In genomic region chr13:63335421-63336134, GRCm38 (mm10) we compare ENCODE assay signal across 8 mouse cellular contexts.
A peak's percentile ranks its signal among the peaks of the same experiment; 100 is the strongest.
DNase-seq lines count a peak whose midpoint lies in the region; ATAC-seq lines count a peak whose summit lies in the region.

No protein-coding gene starts in this region.

- no peak overlapping the region for H3K4me2 ChIP-seq in midbrain, embryonic 11.5 days
- H3K4me2 ChIP-seq in midbrain, embryonic 15.5 days = no peak overlapping the region
- H3K4me2 ChIP-seq in embryonic facial prominence, embryonic 13.5 days = no peak overlapping the region

- no peaks in the 10 kb centered on the region for H3K36me3 ChIP-seq in midbrain, embryonic 11.5 days (ENCODE audit: control insufficient read depth, insufficient read depth, low read length)
- no peaks in the 10 kb centered on the region for H3K36me3 ChIP-seq in midbrain, embryonic 15.5 days (replicated peaks)
- no peaks in the 10 kb centered on the region for H3K36me3 ChIP-seq in embryonic facial prominence, embryonic 13.5 days

- no peak overlapping the region for H3K9ac ChIP-seq in midbrain, embryonic 11.5 days (ENCODE audit: low read length)
- no peak overlapping the region for H3K9ac ChIP-seq in midbrain, embryonic 15.5 days
- no peak overlapping the region for H3K9ac ChIP-seq in embryonic facial prominence, embryonic 13.5 days

- no peaks in the 10 kb centered on the region for H3K9me3 ChIP-seq in midbrain, embryonic 11.5 days (ENCODE audit: control insufficient read depth, low read length)
- H3K9me3 ChIP-seq in midbrain, embryonic 15.5 days = no peaks in the 10 kb centered on the region
- H3K9me3 ChIP-seq in embryonic facial prominence, embryonic 13.5 days = no peaks in the 10 kb centered on the region

- H3K4me1 ChIP-seq in midbrain, embryonic 11.5 days (ENCODE audit: control insufficient read depth, insufficient read depth, low read length) = peaks cover 7% of the 10 kb centered on the region
- peaks cover 9% of the 10 kb centered on the region; the same call in 1 of the 2 replicates for H3K4me1 ChIP-seq in midbrain, embryonic 15.5 days
- peaks cover 50% of the 10 kb centered on the region for H3K4me1 ChIP-seq in embryonic facial prominence, embryonic 13.5 days

- DNase-seq in cerebellum, adult 18-20 months = peak; percentile 47 to 57
- DNase-seq in cerebellum, adult 11 months = no peak
- DNase-seq in midbrain, embryonic 11.5 days (ENCODE audit: low spot score, missing footprints) = peak; percentile 86
- DNase-seq in kidney, postnatal 4 days = peak; percentile 59 to 68
- DNase-seq in retina, postnatal 1 day = peak; percentile 67
- no peak for DNase-seq in ovary, postnatal 10 days (ENCODE audit: low spot score)

- H3K4me3 ChIP-seq in midbrain, embryonic 11.5 days (ENCODE audit: low read depth, low read length) = no peak overlapping the region
- no peak overlapping the region for H3K4me3 ChIP-seq in midbrain, embryonic 15.5 days
- H3K4me3 ChIP-seq in embryonic facial prominence, embryonic 13.5 days = no peak overlapping the region

- WGBS in midbrain, embryonic 11.5 days = 60% methylated on average over 4 of the region's 4 CpGs
- whole genome bisulfite sequencing in midbrain, embryonic 15.5 days = 60% methylated on average over 4 of the region's 4 CpGs
- 39% methylated on average over 4 of the region's 4 CpGs for WGBS in embryonic facial prominence, embryonic 13.5 days

- no peak; the same call in 1 of the 2 replicates for ATAC-seq in midbrain, embryonic 11.5 days (ENCODE audit: low FRiP score)
- ATAC-seq in midbrain, embryonic 15.5 days (replicated peaks) = no peak
- no peak for ATAC-seq in embryonic facial prominence, embryonic 13.5 days (ENCODE audit: insufficient number of reproducible peaks, insufficient read depth, low FRiP score, low TSS enrichment, low read depth)

- no peak overlapping the region for H3K27ac ChIP-seq in midbrain, embryonic 11.5 days (ENCODE audit: low read depth, low read length)
- no peak overlapping the region for H3K27ac ChIP-seq in midbrain, embryonic 15.5 days
- H3K27ac ChIP-seq in embryonic facial prominence, embryonic 13.5 days = peak overlapping the region; percentile 60

- H3K27me3 ChIP-seq in midbrain, embryonic 11.5 days (ENCODE audit: control insufficient read depth, insufficient read depth, low read length) = no peaks in the 10 kb centered on the region; the same call in 1 of the 2 replicates
- no peaks in the 10 kb centered on the region for H3K27me3 ChIP-seq in midbrain, embryonic 15.5 days (replicated peaks)
- H3K27me3 ChIP-seq in embryonic facial prominence, embryonic 13.5 days = no peaks in the 10 kb centered on the region

Comparison
In these comparisons a context has a peak if more than half of its experiments do, and no peak if none do; other contexts are left out.
1. DNase-seq: peak in cerebellum, adult 18-20 months (2 of 2), midbrain, embryonic 11.5 days (single experiment), kidney, postnatal 4 days (2 of 2) and retina, postnatal 1 day (single experiment); none in cerebellum, adult 11 months (single experiment) and ovary, postnatal 10 days (single experiment).